Mouse (Mus musculus) small intestine, adult 2 months (tissue): ENCODE data around the gene Mypn.

Experiments
- CTCF ChIP-seq: fragments of 200-500 bp; IDR thresholded peaks from 2 replicates; pipeline ENCODE4 v1.5.1; 2012; ENCODE audit warnings: low read depth, mild to moderate bottlenecking, control low read depth, inconsistent platforms, low read length, moderate library complexity, mixed read lengths; ENCODE audit not compliant: insufficient replicate concordance, insufficient read length; ENCODE audit errors: extremely low read depth
- POLR2A ChIP-seq: fragments of 200-500 bp; IDR thresholded peaks from 2 replicates; pipeline ENCODE4 v1.6.1; 2012; ENCODE audit warnings: low read depth, mild to moderate bottlenecking, control low read depth, inconsistent platforms, low read length, moderate library complexity

DNA sequence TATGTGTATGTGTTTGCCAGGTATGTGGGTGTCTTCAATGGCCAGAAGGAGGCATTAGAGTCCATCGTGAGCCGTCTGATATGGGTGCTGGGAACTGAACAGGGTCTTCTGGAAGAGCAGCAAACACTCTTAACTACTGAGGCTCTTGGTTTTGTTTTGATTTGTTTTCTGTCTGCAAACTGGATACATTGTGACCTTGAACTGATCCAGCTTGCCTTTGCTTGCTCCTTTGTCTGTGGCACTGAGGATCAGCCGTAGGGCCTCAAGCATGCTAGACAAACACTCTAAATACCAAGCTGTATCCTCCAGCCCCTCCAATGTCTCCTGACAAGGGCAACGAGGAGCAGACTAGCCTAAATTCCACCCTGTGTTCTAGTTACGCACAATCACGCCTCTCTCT lies 76.6 kb downstream of the Mypn start:
- no peak for TF ChIP-seq POLR2A
- TF ChIP-seq CTCF: no peak
